Mouse (Mus musculus): Measurements from ENCODE around the gene Odf2. TPM values are rescaled to one million over a fixed set of nuclear protein-coding genes. Genes with fewer than 3 reads are reported as not detected.

Gene Odf2
- polyA plus RNA-seq, 1 experiment from 2014 or later = 50.0 TPM

DNA sequence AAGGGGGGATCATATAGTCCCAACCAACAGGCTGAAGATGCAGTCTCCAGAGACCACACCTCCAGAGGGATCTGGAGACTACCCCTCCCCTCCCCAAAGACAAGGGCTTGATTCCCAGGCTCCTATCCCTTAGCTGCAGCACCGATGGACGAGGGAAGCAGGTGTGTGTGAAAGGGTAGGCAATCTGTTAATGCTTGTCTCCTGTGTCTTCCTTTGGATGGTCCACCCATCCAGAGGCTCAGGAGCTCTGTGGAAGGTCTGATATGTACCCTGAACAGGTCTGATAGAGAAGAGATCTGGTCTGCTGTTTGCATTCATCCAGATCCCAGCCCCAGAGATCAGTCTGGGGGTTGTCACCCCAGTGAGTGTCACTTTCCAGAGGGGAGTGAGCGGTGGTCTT lies 42.1 kb upstream of the Odf2 start:
- no peak for DNase-seq (ENCODE audit: low spot score)
- Histone ChIP-seq H3K36me3 (ENCODE audit: control insufficient read depth, insufficient read depth, low read length) (peaks cover 22% of the 10 kb centered on the region), H3K9ac (ENCODE audit: low read length) (no peak overlapping the region), H3K4me2 (ENCODE audit: low read length) (no peak overlapping the region), H3K27ac (ENCODE audit: low read depth) (no peak overlapping the region), H3K9me3 (ENCODE audit: control insufficient read depth, low read length) (no peaks in the 10 kb centered on the region), H3K4me3 (ENCODE audit: low read depth, low read length) (no peak overlapping the region), H3K4me1 (replicated peaks; ENCODE audit: control insufficient read depth, insufficient read depth, low read length) (peaks cover 8% of the 10 kb centered on the region; the same call in 1 of the 2 replicates), H3K27me3 (replicated peaks; ENCODE audit: control insufficient read depth, insufficient read depth, low read length) (peaks cover 46% of the 10 kb centered on the region)
- 44% methylated on average over 3 of the region's 3 CpGs for WGBS
- ATAC-seq (replicated peaks; ENCODE audit: low FRiP score, low TSS enrichment, low read depth) = no peak

DNA sequence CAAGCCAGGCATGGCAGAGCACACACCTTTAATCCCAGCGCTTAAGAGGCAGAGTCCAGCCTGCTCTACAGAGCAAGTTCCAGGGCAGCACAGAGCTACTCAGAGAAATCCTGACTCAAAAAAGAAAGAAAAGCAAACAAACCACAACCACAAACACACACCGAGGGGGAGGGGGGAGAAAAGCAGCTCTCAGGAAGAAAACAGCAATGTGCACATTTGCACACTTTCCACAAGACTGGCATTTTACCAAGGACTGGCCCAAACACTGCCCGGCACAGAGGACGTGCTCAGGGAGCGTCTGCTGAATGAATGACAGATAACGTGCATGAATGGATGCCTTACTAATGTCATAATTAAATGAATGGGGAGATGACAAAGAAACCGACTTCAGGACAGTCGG lies 40.0 kb upstream of the Odf2 start:
- peaks cover 8% of the 10 kb centered on the region; the same call in 1 of the 2 replicates for H3K4me1 ChIP-seq (replicated peaks; ENCODE audit: control insufficient read depth, insufficient read depth, low read length)
- H3K27me3 ChIP-seq (replicated peaks; ENCODE audit: control insufficient read depth, insufficient read depth, low read length) = peaks cover 34% of the 10 kb centered on the region
- no peak overlapping the region for H3K27ac ChIP-seq (ENCODE audit: low read depth)
- WGBS = 73% methylated on average over 8 of the region's 8 CpGs
- ATAC-seq (replicated peaks; ENCODE audit: low FRiP score, low TSS enrichment, low read depth) (no peak), DNase-seq (ENCODE audit: low spot score) (no peak)
- no peaks in the 10 kb centered on the region for H3K9me3 ChIP-seq (ENCODE audit: control insufficient read depth, low read length)
- H3K4me2 ChIP-seq (ENCODE audit: low read length) = no peak overlapping the region
- no peak overlapping the region for H3K4me3 ChIP-seq (ENCODE audit: low read depth, low read length)
- H3K9ac ChIP-seq (ENCODE audit: low read length) = no peak overlapping the region
- 0 out of 2 replicates have a peak, but pooled peaks cover under 1% of the 10 kb centered on the region for H3K36me3 ChIP-seq (ENCODE audit: control insufficient read depth, insufficient read depth, low read length)

DNA sequence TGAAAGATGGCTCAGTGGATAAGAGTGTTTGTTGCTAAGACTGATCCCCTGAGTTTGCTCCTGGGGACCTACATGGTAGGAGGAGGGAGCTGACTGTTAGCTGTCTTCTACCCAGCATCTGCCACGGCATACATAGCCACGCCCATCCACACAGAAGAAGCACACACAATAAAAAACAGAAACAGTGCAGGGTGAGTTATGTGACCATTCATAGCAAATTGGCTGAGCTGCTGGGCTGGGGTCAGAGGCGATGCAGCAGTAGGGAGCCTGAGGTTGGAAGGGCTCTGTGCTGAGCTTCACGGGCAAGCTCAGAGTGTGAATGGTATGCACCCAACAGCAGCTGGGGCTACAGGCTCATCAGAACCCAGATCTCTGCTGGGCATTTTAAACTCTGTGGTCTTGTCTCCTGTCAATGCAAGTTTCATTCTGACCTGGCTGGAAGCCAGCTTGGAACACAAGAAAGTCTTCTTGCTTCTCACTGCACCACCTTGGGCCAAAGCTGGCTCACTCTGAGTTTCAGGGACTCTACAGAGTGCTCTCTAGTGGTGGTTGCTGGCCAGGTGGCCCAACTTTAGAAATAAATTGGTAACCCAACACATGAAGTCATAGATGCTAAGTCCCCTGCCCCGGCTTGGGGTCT lies 39.1 kb upstream of the Odf2 start:
- WGBS = 60% methylated on average over 5 of the region's 5 CpGs
- Histone ChIP-seq H3K4me3 (ENCODE audit: low read depth, low read length) (no peak overlapping the region), H3K4me2 (ENCODE audit: low read length) (no peak overlapping the region), H3K27me3 (replicated peaks; ENCODE audit: control insufficient read depth, insufficient read depth, low read length) (peaks cover 25% of the 10 kb centered on the region), H3K9me3 (ENCODE audit: control insufficient read depth, low read length) (no peaks in the 10 kb centered on the region), H3K27ac (ENCODE audit: low read depth) (no peak overlapping the region), H3K4me1 (replicated peaks; ENCODE audit: control insufficient read depth, insufficient read depth, low read length) (peaks cover 8% of the 10 kb centered on the region; the same call in 1 of the 2 replicates), H3K9ac (ENCODE audit: low read length) (no peak overlapping the region), H3K36me3 (ENCODE audit: control insufficient read depth, insufficient read depth, low read length) (no peaks in the 10 kb centered on the region)
- DNase-seq (ENCODE audit: low spot score) (no peak), ATAC-seq (replicated peaks; ENCODE audit: low FRiP score, low TSS enrichment, low read depth) (no peak)

DNA sequence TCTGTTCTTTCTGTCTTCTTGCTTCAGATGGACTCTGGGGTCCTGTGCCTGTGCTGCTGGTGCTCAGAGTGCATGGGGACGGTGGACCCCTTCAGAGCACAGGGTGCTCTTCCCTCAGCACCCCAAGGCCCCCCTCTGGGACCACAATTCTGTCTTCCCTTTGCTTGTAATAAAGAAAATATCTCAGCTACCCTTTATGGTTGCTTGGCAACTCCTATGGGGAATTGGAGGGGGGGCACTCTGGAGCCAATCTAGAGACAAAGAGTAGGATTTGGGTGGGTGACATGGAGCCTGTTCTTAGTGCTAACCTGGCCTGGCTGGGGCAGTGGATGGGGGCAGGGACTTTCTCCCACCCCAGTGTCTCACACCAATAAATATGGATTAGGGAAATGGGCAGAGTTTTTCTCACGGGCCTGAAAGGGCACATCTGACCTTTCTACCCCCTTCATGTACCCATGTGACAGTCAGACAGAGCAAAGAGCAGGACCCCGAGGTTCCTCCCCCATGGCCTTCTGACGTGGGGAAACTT lies 36.0 kb upstream of the Odf2 start:
- ATAC-seq (replicated peaks; ENCODE audit: low FRiP score, low TSS enrichment, low read depth) (no peak), DNase-seq (ENCODE audit: low spot score) (no peak)
- Histone ChIP-seq H3K36me3 (ENCODE audit: control insufficient read depth, insufficient read depth, low read length) (no peaks in the 10 kb centered on the region), H3K27ac (ENCODE audit: low read depth) (no peak overlapping the region), H3K4me2 (ENCODE audit: low read length) (no peak overlapping the region), H3K4me3 (ENCODE audit: low read depth, low read length) (no peak overlapping the region), H3K4me1 (replicated peaks; ENCODE audit: control insufficient read depth, insufficient read depth, low read length) (no peaks in the 10 kb centered on the region), H3K9me3 (ENCODE audit: control insufficient read depth, low read length) (no peaks in the 10 kb centered on the region), H3K27me3 (replicated peaks; ENCODE audit: control insufficient read depth, insufficient read depth, low read length) (no peaks in the 10 kb centered on the region; the same call in 1 of the 2 replicates), H3K9ac (ENCODE audit: low read length) (no peak overlapping the region)
- WGBS = 38% methylated on average over 4 of the region's 4 CpGs

DNA sequence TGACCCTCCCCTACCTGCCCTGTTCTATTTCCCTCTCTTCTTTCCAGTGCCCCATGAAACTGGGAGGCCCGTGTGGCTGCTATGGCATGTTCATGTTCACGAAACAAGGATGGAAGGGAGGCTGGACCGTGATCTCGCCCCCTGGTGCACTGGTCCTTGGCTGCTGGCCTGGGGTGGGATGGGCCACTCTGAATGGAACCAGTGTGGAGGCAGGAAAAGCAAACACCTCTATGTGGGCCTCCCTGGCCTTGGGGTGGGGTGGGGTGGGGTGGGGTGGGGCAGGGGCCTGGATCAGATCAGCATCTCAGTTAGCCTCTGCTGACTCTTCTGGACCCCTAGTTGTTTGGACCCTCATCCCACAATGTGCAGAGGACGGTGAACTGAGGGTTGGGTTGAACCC lies 35.3 kb upstream of the Odf2 start:
- Histone ChIP-seq H3K9me3 (ENCODE audit: control insufficient read depth, low read length) (no peaks in the 10 kb centered on the region), H3K4me3 (ENCODE audit: low read depth, low read length) (no peak overlapping the region), H3K27me3 (replicated peaks; ENCODE audit: control insufficient read depth, insufficient read depth, low read length) (no peaks in the 10 kb centered on the region; the same call in 1 of the 2 replicates), H3K27ac (ENCODE audit: low read depth) (no peak overlapping the region), H3K4me1 (replicated peaks; ENCODE audit: control insufficient read depth, insufficient read depth, low read length) (no peaks in the 10 kb centered on the region), H3K4me2 (ENCODE audit: low read length) (no peak overlapping the region), H3K36me3 (ENCODE audit: control insufficient read depth, insufficient read depth, low read length) (no peaks in the 10 kb centered on the region), H3K9ac (ENCODE audit: low read length) (no peak overlapping the region)
- 70% methylated on average over 5 of the region's 5 CpGs for WGBS
- ATAC-seq (replicated peaks; ENCODE audit: low FRiP score, low TSS enrichment, low read depth) = no peak
- DNase-seq (ENCODE audit: low spot score) = no peak

DNA sequence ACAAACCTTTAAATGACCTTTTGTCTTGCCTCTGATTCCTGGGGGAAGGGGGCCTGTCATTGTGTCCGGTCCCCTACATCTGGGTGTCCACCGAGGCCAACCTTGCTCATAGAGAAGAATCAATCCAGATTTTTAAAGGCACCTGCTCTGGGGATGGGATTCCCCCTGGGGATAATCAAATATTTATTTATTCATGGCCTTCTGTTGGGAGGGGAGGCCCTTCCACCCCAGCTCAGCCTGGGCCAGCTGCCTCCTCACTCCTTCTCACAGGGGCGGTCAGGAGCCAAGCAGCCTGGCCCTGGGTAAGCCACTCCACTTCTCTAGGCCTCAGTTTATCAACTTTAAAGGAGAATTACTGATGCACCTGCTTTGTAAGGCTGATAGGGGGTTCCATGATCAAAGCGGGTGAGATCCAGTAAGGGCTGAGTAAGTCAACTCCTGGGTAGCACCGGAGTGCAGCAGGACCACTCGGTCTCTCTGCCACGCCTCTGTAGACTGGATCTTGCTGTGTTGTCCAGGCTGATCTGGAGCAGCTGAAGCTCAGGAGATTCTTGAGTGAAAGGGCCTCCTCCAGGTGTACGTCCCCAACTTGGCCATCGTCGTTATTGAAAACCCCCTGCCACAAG lies 33.3 kb upstream of the Odf2 start:
- H3K4me1 ChIP-seq (replicated peaks; ENCODE audit: control insufficient read depth, insufficient read depth, low read length) = no peaks in the 10 kb centered on the region
- no peak for ATAC-seq (replicated peaks; ENCODE audit: low FRiP score, low TSS enrichment, low read depth)
- H3K9me3 ChIP-seq (ENCODE audit: control insufficient read depth, low read length) = no peaks in the 10 kb centered on the region
- H3K27ac ChIP-seq (ENCODE audit: low read depth) = no peak overlapping the region
- WGBS = 71% methylated on average over 10 of the region's 10 CpGs
- H3K4me2 ChIP-seq (ENCODE audit: low read length) = no peak overlapping the region
- no peak for DNase-seq (ENCODE audit: low spot score)
- H3K9ac ChIP-seq (ENCODE audit: low read length) = no peak overlapping the region
- no peaks in the 10 kb centered on the region for H3K36me3 ChIP-seq (ENCODE audit: control insufficient read depth, insufficient read depth, low read length)
- no peak overlapping the region for H3K4me3 ChIP-seq (ENCODE audit: low read depth, low read length)
- H3K27me3 ChIP-seq (replicated peaks; ENCODE audit: control insufficient read depth, insufficient read depth, low read length) = no peaks in the 10 kb centered on the region

DNA sequence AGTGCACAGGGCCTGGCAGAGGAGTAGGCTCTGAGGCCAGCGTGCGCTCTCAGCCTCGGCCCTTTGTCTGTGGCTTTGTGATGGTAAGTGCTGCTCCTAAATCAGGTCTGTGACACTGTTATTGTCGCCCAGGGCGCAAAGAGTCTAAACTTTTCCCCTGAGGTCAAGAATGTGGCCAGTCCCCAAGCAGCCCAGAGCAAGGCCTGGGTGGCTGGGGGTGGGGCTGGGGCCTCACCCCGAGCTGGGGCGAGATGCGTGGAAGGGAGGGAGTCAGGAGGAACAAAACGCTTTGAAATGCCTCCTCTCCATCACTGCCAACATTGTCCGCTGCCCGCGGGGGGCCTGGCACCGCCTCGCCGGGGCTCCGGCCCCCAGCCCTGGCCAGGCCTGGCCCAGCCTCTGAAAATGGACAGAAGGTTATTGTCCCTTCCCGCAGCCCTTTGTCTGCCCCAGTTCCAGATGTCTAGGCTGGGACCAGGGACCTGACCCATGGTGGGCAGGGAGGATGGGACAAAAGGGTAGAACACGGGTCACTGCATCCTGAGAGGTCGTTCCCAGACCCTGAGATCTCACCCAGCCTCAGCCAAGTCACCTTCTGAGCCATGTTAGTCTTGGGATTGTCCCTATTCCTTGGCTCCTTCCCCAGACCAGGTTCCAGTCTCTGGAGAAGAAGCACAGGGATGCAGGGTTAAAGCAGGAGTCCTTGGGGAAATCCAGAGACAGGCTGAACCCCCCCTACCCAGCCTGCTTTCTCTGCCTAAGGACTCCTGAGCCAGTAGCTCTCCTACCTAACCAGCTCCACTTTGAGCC lies 32.4 kb upstream of the Odf2 start:
- H3K27ac ChIP-seq (ENCODE audit: low read depth) = no peak overlapping the region
- no peaks in the 10 kb centered on the region for H3K27me3 ChIP-seq (replicated peaks; ENCODE audit: control insufficient read depth, insufficient read depth, low read length)
- 16% methylated on average over 19 of the region's 19 CpGs for WGBS
- no peak overlapping the region for H3K4me2 ChIP-seq (ENCODE audit: low read length)
- H3K4me3 ChIP-seq (ENCODE audit: low read depth, low read length) = no peak overlapping the region
- H3K9ac ChIP-seq (ENCODE audit: low read length) = no peak overlapping the region
- ATAC-seq (replicated peaks; ENCODE audit: low FRiP score, low TSS enrichment, low read depth) (no peak), DNase-seq (ENCODE audit: low spot score) (no peak)
- H3K36me3 ChIP-seq (ENCODE audit: control insufficient read depth, insufficient read depth, low read length) = no peaks in the 10 kb centered on the region
- no peaks in the 10 kb centered on the region for H3K4me1 ChIP-seq (replicated peaks; ENCODE audit: control insufficient read depth, insufficient read depth, low read length)
- H3K9me3 ChIP-seq (ENCODE audit: control insufficient read depth, low read length) = no peaks in the 10 kb centered on the region

DNA sequence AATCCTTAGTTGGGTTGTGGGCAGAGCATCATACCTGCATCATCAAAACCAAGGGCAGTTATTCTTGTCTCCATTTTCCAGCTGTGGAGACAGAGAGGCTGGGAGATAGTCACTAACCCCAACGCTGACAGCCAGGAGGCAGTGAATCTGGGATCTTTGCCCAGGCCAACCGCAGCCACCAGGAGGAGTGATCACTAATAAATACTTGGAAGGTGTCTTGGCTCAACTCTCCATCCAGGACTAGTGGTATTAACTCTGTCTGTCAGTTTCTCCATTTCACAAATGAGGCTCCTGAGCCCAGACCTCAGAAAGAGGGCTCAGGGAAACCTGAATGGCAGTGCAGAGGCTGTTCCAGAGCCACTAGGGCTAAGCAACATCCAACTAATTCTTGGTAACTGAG lies 31.7 kb upstream of the Odf2 start:
- Histone ChIP-seq H3K9me3 (ENCODE audit: control insufficient read depth, low read length) (no peaks in the 10 kb centered on the region), H3K27me3 (replicated peaks; ENCODE audit: control insufficient read depth, insufficient read depth, low read length) (no peaks in the 10 kb centered on the region), H3K36me3 (ENCODE audit: control insufficient read depth, insufficient read depth, low read length) (no peaks in the 10 kb centered on the region), H3K4me3 (ENCODE audit: low read depth, low read length) (no peak overlapping the region), H3K4me2 (ENCODE audit: low read length) (no peak overlapping the region), H3K9ac (ENCODE audit: low read length) (no peak overlapping the region), H3K4me1 (replicated peaks; ENCODE audit: control insufficient read depth, insufficient read depth, low read length) (no peaks in the 10 kb centered on the region), H3K27ac (ENCODE audit: low read depth) (no peak overlapping the region)
- DNase-seq (ENCODE audit: low spot score) (no peak), ATAC-seq (replicated peaks; ENCODE audit: low FRiP score, low TSS enrichment, low read depth) (no peak)
- 36% methylated on average over 2 of the region's 2 CpGs for WGBS
